Mouse (Mus musculus) cortical plate, adult 2 months (tissue): ENCODE results near the gene Lmntd2. TPM values are rescaled to one million over a fixed set of nuclear protein-coding genes. Genes with fewer than 3 reads are reported as not detected.

ENCODE experiments used
- H3K27ac ChIP-seq: fragments of 200-500 bp; 2 replicates; pipeline ENCODE4 v1.5.1; 2012; ENCODE audit warnings: low read length, control low read depth, inconsistent platforms; ENCODE audit not compliant: insufficient read depth
- H3K4me1 ChIP-seq: fragments of 200-500 bp; 2 replicates; pipeline ENCODE4 v1.6.1; 2011; ENCODE audit warnings: low read length; ENCODE audit not compliant: control insufficient read depth, insufficient read depth
- H3K4me3 ChIP-seq: fragments of 200-500 bp; 2 replicates; pipeline ENCODE4 v1.5.1; 2011; ENCODE audit warnings: mild to moderate bottlenecking, low read length, control low read depth; ENCODE audit not compliant: insufficient read depth
- CTCF ChIP-seq: fragments of 200-500 bp; IDR thresholded peaks from 2 replicates; pipeline ENCODE4 v1.5.1; 2011; ENCODE audit warnings: mild to moderate bottlenecking, control low read depth, low read length; ENCODE audit not compliant: insufficient read depth; ENCODE audit errors: extremely low read depth
- POLR2A ChIP-seq: fragments of 200-500 bp; IDR thresholded peaks from 2 replicates; pipeline ENCODE4 v1.6.1; 2011; ENCODE audit warnings: mild to moderate bottlenecking, low read length, control low read depth; ENCODE audit not compliant: insufficient read depth; ENCODE audit errors: extremely low read depth
- polyA plus RNA-seq: library from polyadenylated mRNA; depleted of rRNA; stranded (reverse); fragments of >200 nt; gene quantifications from 2 replicates; pipeline ENCODE4 v1.2.3, GENCODE M21; 2012; rRNA removed

Gene Lmntd2
- polyA plus RNA-seq, 1 experiment, result 0.27 TPM

DNA sequence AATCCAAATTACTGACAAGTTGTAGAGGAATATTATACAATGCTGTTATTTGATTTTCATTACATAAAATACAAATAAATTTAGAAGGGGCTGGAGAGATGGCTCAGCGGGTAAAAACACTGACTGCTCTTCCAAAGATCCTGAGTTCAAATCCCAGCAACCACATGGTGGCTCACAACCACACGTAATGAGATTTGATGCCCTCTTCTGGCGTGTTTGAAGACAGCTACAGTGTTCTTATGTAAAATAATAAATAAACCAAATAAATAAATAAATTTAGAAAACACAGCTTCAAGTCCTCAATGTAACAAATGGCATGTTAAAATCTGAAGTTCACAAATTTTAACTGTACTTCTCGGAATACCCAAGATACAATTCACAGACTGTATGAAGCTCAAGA is 38.8 kb downstream of the Lmntd2 start:
- H3K4me3 ChIP-seq, result no peak overlapping the region
- H3K27ac ChIP-seq, result no peak overlapping the region
- TF ChIP-seq CTCF, result no peak
- TF ChIP-seq POLR2A, result no peak

DNA sequence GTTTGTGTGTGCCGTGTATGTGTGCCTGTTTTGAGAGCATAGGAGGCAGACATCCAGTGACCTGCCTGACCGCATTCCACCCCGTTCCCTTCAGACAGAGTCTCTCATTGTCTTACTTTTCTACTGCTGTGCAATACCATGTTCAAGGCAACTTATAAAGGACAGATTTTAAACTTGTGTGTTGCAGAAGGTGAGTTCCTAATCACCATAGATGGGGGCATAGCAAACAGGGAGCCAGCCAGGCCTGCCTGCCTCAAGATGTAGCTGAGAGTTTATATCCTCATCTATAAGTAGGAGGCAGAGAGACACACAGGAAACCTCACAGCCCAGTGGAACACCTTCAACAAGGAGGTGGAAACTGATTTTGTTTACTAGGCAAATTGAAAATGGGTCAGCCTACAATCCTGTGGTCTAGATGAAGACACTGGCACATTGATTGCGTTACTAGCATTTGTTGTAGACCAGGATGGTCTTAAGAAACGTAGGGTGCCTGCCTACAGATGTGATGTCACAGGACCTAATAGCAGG is 40.5 kb downstream of the Lmntd2 start:
- TF ChIP-seq CTCF (no peak), POLR2A (no peak)
- H3K4me1 ChIP-seq, result peaks cover 3% of the 10 kb centered on the region
- H3K4me3 ChIP-seq, result peak overlapping the region; percentile 58; the same call in 1 of the 2 replicates
- no peak overlapping the region for H3K27ac ChIP-seq

More for the DNA sequence above, 38.8 kb downstream of the Lmntd2 start:
- peaks cover 3% of the 10 kb centered on the region for H3K4me1 ChIP-seq

DNA sequence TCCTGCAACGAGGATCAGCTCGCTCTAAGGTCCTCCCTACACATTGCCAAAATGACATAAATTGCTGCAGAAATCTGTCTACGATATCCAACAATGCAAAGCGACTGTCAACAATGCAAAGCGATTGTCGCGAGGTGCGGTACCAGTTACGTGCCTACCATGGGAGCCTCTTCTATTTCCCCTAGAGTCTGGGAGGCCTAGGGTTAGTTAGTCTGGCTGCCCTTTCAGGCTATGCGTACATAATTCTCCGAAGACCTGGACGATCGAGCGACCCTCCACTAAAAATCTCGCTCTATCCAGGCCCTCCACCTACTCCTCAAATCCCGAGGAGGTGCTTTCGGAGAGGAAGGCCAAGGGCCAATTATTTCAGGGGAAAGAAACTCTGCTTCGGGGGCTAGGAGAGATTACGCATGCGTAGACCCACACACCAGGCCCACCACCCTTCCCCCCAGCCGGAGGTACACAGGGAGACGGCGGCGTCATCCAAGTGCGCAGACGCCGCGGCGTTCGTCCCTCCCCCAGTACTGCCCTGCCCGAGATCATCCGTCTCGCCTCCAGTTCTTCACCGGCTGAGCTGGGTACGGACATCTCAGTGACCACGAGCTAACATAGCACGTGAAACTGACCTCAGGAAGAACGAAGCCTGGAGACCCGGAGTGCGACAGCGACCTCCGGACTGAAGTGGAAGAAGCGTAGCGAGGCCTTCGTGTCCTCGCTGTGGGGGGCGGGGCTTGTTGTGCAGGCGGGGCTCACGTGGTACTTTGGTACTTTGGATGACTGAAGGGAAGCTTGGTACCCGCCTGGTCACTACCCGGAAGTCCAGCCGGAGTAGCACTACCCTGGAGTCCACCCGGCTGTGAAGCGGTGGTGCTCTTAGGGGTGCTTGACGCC is 41.5 kb downstream of the Lmntd2 start, which contains the start of gene Rnh1:
TSS of gene Rnh1 (minus strand) at position 742 of the 891 bp plus-strand sequence.
- peak within 1 kb of the TSS; percentile 74 for H3K27ac ChIP-seq

DNA sequence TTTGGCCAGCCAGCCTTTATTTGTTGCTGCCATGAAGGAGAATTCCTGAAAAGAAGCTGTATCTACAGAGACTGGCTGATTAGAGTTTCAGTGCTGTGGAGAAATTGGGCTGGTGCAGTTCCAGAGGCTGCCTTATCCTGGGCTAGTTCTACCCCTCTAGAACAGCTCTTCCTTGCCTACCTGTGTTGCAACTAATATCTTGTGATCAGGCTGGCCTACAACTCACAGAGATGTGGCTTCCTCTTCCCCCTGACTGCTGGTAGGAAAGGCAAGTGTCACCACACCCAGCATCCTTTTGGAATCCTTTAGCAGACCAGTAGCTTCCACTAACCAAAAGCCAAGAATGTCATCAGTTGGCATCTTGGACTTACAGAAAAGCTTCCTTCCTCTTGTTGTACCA is 44.0 kb downstream of the Lmntd2 start:
- H3K27ac ChIP-seq, result no peak overlapping the region
- TF ChIP-seq POLR2A (no peak), CTCF (no peak)
- peaks cover 3% of the 10 kb centered on the region for H3K4me1 ChIP-seq
- no peak overlapping the region for H3K4me3 ChIP-seq

More for the DNA sequence above, 41.5 kb downstream of the Lmntd2 start, which contains the start of gene Rnh1:
- H3K4me3 ChIP-seq, result peak within 1 kb of the TSS; percentile 58
- TF ChIP-seq POLR2A, result peak; percentile 94
- no peak for TF ChIP-seq CTCF
- H3K4me1 ChIP-seq, result peaks cover 3% of the 10 kb centered on the region

DNA sequence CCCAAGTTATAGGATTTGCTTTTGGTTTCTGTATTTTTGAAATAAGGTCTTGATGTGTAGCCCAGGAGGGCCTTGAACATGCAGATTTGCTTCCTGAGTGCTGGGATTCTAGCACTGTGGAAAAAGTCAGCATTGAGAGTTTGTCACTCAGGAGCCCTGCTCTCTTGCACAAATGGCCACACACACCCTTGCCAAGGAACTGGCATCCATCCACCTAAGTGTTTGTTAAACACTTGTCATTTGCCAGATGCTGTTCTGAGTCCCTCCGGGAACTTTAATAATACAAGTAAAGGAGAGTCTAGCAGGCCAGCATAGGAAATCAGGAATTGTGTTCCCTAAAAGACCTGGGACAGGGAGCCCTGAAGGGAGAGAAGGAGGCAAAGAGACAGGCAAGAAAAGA is 44.6 kb downstream of the Lmntd2 start:
- Histone ChIP-seq H3K4me1 (peaks cover 3% of the 10 kb centered on the region), H3K4me3 (no peak overlapping the region), H3K27ac (no peak overlapping the region)

DNA sequence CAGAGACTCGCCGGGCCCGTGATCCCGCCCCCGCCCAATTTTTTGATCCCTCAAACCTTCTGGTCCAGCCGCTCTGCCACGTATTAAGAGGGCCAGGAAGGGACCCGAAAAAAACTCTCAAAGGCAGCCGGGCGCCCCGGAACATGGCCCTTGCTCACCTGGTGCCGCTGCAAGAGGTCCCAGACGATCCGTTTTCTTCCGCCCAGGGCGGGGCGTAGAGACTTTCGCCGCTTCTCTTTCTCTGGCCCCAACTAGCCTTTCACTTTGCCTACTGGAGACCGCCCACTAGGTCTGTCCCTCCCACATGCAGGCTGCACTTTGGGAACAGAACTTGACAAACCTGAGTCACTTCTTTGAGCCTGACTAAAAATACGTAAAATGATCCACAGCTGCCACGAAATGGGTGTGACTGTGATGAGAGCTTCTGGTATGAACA is 45.3 kb downstream of the Lmntd2 start:
- TF ChIP-seq POLR2A, result no peak
- TF ChIP-seq CTCF, result no peak
- Histone ChIP-seq H3K4me3 (peak overlapping the region; percentile 40), H3K4me1 (peaks cover 3% of the 10 kb centered on the region), H3K27ac (peak overlapping the region; percentile 2; the same call in 1 of the 2 replicates)

More for the DNA sequence above, 44.6 kb downstream of the Lmntd2 start:
- TF ChIP-seq CTCF (no peak), POLR2A (no peak)

DNA sequence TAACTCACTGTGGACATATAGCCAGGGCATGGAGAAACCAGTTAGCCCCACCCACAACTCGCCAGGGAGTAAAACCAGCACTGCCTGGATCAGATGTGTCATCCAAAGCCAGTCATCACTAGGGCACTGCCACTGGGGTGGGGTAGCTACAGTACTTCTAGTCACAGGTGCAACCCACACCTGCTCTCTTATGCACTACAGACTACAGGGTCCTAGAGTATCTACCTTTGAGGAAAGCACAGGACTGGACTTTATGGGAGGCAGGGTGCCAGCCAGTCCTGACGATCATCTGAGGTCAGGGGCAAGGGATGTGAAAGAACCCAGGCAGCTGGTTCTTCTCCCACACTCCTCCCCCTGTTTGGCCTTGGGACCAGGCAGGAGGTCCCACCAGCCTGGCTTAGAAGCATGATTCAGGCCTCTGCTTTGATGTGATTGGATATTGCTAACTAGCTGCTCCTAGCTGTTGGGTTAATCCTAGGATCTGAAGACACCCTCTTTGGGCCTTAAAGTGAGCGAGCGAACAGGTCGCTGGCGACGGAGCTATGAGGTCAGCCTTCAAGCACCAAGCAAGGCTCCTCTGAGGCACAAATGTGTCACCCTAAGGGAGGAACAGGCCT is 45.9 kb downstream of the Lmntd2 start:
- H3K4me3 ChIP-seq, result peak overlapping the region; percentile 40
- peak overlapping the region; percentile 2 for H3K27ac ChIP-seq
- H3K4me1 ChIP-seq, result no peaks in the 10 kb centered on the region
- TF ChIP-seq CTCF (no peak), POLR2A (no peak)

DNA sequence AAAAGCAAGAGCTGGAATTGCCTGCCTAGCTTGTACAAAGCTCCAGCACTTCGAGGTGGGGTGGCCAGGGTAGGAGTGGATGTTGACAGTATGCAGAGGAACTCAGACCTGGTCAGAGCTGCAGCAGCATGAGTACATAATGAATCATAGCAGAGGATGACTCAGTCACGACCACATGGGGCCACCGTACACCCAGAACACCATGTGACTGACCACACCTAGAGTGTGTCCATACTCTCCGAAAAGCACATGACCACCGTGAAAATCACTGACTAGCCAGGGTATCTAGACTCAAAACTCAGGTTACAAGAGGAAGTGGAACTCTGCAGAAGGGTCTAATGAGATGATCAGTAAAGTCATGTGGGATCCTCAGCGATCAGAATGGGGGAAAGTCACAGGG is 49.0 kb downstream of the Lmntd2 start:
- TF ChIP-seq CTCF, result no peak
- no peak for TF ChIP-seq POLR2A
- Histone ChIP-seq H3K4me1 (no peaks in the 10 kb centered on the region), H3K27ac (no peak overlapping the region), H3K4me3 (no peak overlapping the region)

DNA sequence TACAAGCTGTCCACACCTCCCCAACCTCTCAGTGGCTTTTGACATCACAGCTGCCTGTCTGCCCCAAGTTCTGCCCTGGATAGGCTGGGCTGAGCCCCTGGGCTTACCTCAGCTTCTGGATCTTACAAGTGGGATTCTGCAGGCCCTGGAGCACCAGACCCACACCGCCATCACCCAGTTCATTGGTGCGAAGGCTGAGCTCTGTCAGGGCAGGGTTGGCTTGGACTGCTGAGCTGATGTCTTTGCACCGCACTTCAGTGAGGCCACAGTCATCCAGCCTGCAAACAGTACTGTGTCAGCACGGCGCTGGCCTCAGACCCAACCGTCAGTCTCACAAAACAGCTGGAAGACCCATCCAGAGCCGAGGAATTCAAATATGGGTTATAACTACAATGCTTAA is 49.5 kb downstream of the Lmntd2 start:
- no peak overlapping the region for H3K4me3 ChIP-seq
- no peak overlapping the region for H3K27ac ChIP-seq

More for the DNA sequence above, 49.5 kb downstream of the Lmntd2 start:
- H3K4me1 ChIP-seq, result no peaks in the 10 kb centered on the region
- TF ChIP-seq CTCF (no peak), POLR2A (no peak)

Other genes with a start within 250 kb of the Lmntd2 start
- gene Ifitm1, start 246.9 kb downstream of the Lmntd2 start, polyA plus RNA-seq, result 22.0 and 28.5 TPM in 2 replicates
- 50.4 and 59.6 TPM in 2 replicates for gene Ifitm3, start 203.3 kb downstream of the Lmntd2 start, polyA plus RNA-seq
- 0.74 and 1.3 TPM in 2 replicates for gene Ifitm6, start 196.2 kb downstream of the Lmntd2 start, polyA plus RNA-seq
- not detected in 2 replicates for gene Gm17387, start 184.9 kb downstream of the Lmntd2 start, polyA plus RNA-seq
- gene B4galnt4, start 153.0 kb downstream of the Lmntd2 start, polyA plus RNA-seq, result 109 and 125 TPM in 2 replicates
- gene Pkp3, start 135.9 kb downstream of the Lmntd2 start, polyA plus RNA-seq, result 0.06 and 0.15 TPM in 2 replicates
- gene Sigirr, start 113.5 kb downstream of the Lmntd2 start, polyA plus RNA-seq, result 4.0 and 4.3 TPM in 2 replicates
- gene Ano9, start 96.3 kb downstream of the Lmntd2 start, polyA plus RNA-seq, result 0.08 TPM in 1 of 2 replicates, not detected in the other
- gene Ptdss2, start 91.7 kb downstream of the Lmntd2 start, polyA plus RNA-seq, result 57.6 and 58.9 TPM in 2 replicates
- 38.6 and 38.8 TPM in 2 replicates for gene Rnh1, start 41.2 kb downstream of the Lmntd2 start, polyA plus RNA-seq
- gene Hras, start 20.1 kb downstream of the Lmntd2 start, polyA plus RNA-seq, result 256 and 265 TPM in 2 replicates
- 5.4 and 5.8 TPM in 2 replicates for gene Lrrc56, start 19.9 kb downstream of the Lmntd2 start, polyA plus RNA-seq
- gene Rassf7, start 1.8 kb upstream of the Lmntd2 start, polyA plus RNA-seq, result 1.5 and 2.2 TPM in 2 replicates
- gene Phrf1, start 14.7 kb upstream of the Lmntd2 start, polyA plus RNA-seq, result 24.3 and 26.0 TPM in 2 replicates
- 6.8 and 7.5 TPM in 2 replicates for gene Irf7, start 52.4 kb upstream of the Lmntd2 start, polyA plus RNA-seq
- gene Cdhr5, start 62.7 kb upstream of the Lmntd2 start, polyA plus RNA-seq, result 0.04 TPM in 1 of 2 replicates, not detected in the other
- 0.27 and 0.38 TPM in 2 replicates for gene Sct, start 65.1 kb upstream of the Lmntd2 start, polyA plus RNA-seq
- 0.42 and 0.50 TPM in 2 replicates for gene Drd4, start 77.9 kb upstream of the Lmntd2 start, polyA plus RNA-seq
- gene Deaf1, start 113.6 kb upstream of the Lmntd2 start, polyA plus RNA-seq, result 31.8 and 35.5 TPM in 2 replicates
- gene Tmem80, start 113.7 kb upstream of the Lmntd2 start, polyA plus RNA-seq, result 56.7 and 59.2 TPM in 2 replicates
- gene Eps8l2, start 124.8 kb upstream of the Lmntd2 start, polyA plus RNA-seq, result 6.7 and 6.8 TPM in 2 replicates
- 182 and 193 TPM in 2 replicates for gene Taldo1, start 178.1 kb upstream of the Lmntd2 start, polyA plus RNA-seq
- gene Gatd1, start 200.1 kb upstream of the Lmntd2 start, polyA plus RNA-seq, result 57.0 and 58.9 TPM in 2 replicates
- gene Cend1, start 215.4 kb upstream of the Lmntd2 start, polyA plus RNA-seq, result 228 and 231 TPM in 2 replicates
- 242 and 244 TPM in 2 replicates for gene Slc25a22, start 223.8 kb upstream of the Lmntd2 start, polyA plus RNA-seq
- gene Pidd1, start 229.9 kb upstream of the Lmntd2 start, polyA plus RNA-seq, result 2.7 and 2.8 TPM in 2 replicates
- gene Rplp2, start 233.3 kb upstream of the Lmntd2 start, polyA plus RNA-seq, result 611 and 653 TPM in 2 replicates
- gene Pnpla2, start 241.1 kb upstream of the Lmntd2 start, polyA plus RNA-seq, result 31.6 and 32.2 TPM in 2 replicates
- gene Cracr2b, start 247.0 kb upstream of the Lmntd2 start, polyA plus RNA-seq, result 4.8 and 7.4 TPM in 2 replicates